Mouse (Mus musculus) lung, postnatal 0 days (tissue): ENCODE results near the gene Treml4. TPM values are rescaled to one million over a fixed set of nuclear protein-coding genes. Genes with fewer than 3 reads are reported as not detected.

ENCODE experiments used
- ATAC-seq: fragments of 200-750 bp; cut with Nextera tagmentation; 2 replicates; pipeline ENCODE4 v1.8.0; 2017; ENCODE audit warnings: moderate library complexity
- DNase-seq: peaks from one replicate; pipeline ENCODE4 v3.0.0-alpha.2; 2016; ENCODE audit warnings: low spot score
- H3K27ac ChIP-seq: fragments of 300-500 bp; sonication (generic); 2 replicates; pipeline ENCODE4 v1.5.1; 2014; ENCODE audit warnings: antibody characterized with exemption, mild to moderate bottlenecking, low read length, mixed read lengths
- H3K27me3 ChIP-seq: fragments of 300-500 bp; sonication (generic); replicated peaks from 2 replicates; pipeline ENCODE4 v1.6.1; 2014; ENCODE audit warnings: low read length, mixed read lengths; ENCODE audit not compliant: insufficient read depth
- H3K36me3 ChIP-seq: fragments of 300-500 bp; sonication (generic); 2 replicates; pipeline ENCODE4 v1.6.1; 2014; ENCODE audit warnings: low read length, mixed read lengths; ENCODE audit not compliant: insufficient read depth
- H3K4me1 ChIP-seq: fragments of 300-500 bp; sonication (generic); 2 replicates; pipeline ENCODE4 v1.6.1; 2014; ENCODE audit warnings: antibody characterized with exemption, low read depth, low read length, mixed read lengths; ENCODE audit not compliant: insufficient read depth
- H3K4me2 ChIP-seq: fragments of 300-500 bp; sonication (generic); replicated peaks from 2 replicates; pipeline ENCODE4 v1.6.1; 2014; ENCODE audit warnings: low read depth, mild to moderate bottlenecking, low read length, moderate library complexity, mixed read lengths
- H3K4me3 ChIP-seq: fragments of 300-500 bp; sonication (generic); 2 replicates; pipeline ENCODE4 v1.5.1; 2014; ENCODE audit warnings: low read depth, low read length
- H3K9ac ChIP-seq: fragments of 300-500 bp; sonication (generic); replicated peaks from 2 replicates; pipeline ENCODE4 v1.6.1; 2014; ENCODE audit warnings: low read depth, mild to moderate bottlenecking
- H3K9me3 ChIP-seq: fragments of 300-500 bp; sonication (generic); 2 replicates; pipeline ENCODE4 v1.6.1; 2016; ENCODE audit warnings: low read length, mixed read lengths
- CTCF ChIP-seq: IDR thresholded peaks from 2 replicates; pipeline ENCODE4 v1.5.1; 2016; ENCODE audit warnings: antibody characterized with exemption, mild to moderate bottlenecking
- EP300 ChIP-seq: IDR thresholded peaks from 2 replicates; pipeline ENCODE4 v1.6.1; 2016; ENCODE audit warnings: antibody characterized with exemption, mild to moderate bottlenecking, control low read depth
- WGBS: fragments of 180-500 bp; shearing (Covaris S2); extraction: QIAGEN DNeasy Blood & Tissue Kit; methylation state at CpG from one replicate; pipeline ENCODE4 v1.1.7; 2014; 5-methylcytosine and 5-hydroxymethylcytosine counted together
- polyA plus RNA-seq: library from polyadenylated mRNA; unstranded; fragments of >200 nt; fragmentation: Nextera tagmentation; extraction: Ambion mirVana; gene quantifications from 2 replicates; pipeline ENCODE4 v1.2.1, GENCODE M21; 2015

Treml4 gene
- polyA plus RNA-seq, 1 experiment from 2014 or later, result 2.8 TPM

DNA sequence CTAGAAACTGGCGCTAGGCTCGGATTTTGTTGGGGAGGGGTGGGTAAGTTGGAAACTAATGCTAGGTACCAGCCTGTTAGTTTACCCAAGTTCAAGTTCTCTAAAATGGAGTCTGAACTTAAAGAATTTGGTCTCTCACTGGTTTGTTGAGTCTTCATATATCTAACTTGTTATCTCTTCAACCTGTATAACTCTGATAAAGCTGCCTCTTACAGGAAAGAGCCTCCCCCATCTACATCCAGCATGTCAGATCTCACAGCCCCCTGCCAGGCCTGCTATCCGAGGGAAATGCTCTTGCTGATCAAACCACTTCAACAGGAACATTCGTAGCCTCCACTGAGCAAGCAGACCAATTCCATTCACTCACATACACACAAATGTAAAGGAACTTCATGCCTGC is 14.9 kb downstream of the Treml4 start:
- no peak overlapping the region for H3K27ac ChIP-seq

DNA sequence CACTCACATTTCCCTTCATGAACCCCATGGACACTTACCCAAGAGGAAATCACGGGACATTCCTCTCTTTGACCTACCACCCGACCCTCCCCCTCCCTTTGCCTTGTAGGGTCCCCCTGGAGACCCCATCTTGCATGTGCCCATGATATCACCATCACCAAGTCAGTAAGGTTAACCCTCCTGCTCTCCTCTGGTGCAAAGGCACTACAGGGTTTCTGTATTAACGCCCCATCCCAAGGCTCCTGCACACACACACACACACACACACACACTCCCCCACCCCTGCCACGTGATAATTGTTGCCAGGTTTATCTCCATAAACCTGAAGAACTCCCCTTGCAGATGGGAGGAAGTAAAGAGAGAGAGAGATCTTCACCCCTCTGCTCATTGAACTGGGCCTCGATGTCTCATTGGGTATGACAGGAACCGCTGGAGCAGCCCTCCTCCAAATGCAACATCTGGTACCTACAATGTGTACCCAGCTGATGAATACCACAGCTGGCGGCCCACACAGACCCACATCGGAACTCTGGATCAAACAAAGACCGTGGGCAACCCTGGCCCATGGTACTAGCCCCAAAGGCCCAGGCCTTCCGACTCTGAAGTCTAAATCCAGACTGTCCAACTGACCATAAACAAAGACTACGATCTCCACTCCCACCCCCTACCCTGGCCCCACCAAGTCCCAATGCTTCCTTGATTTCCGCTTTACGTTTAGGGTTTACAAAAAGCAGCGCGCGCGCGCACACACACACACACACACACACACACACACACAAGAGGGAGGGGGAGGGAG is 17.0 kb downstream of the Treml4 start:
- TF ChIP-seq EP300, result no peak
- TF ChIP-seq CTCF, result no peak
- Histone ChIP-seq H3K4me2 (peak overlapping the region; percentile 43), H3K9ac (no peak overlapping the region), H3K27ac (no peak overlapping the region), H3K9me3 (no peaks in the 10 kb centered on the region), H3K4me3 (peak overlapping the region; percentile 10; the same call in 1 of the 2 replicates), H3K4me1 (no peaks in the 10 kb centered on the region; the same call in 1 of the 2 replicates), H3K27me3 (no peaks in the 10 kb centered on the region), H3K36me3 (no peaks in the 10 kb centered on the region)
- 23% methylated on average over 18 of the region's 18 CpGs for WGBS
- DNase-seq, result no peak
- ATAC-seq, result no peak

More for the DNA sequence above, 14.9 kb downstream of the Treml4 start:
- no peak overlapping the region for H3K4me2 ChIP-seq
- no peak overlapping the region for H3K9ac ChIP-seq
- H3K4me1 ChIP-seq, result no peaks in the 10 kb centered on the region; the same call in 1 of the 2 replicates
- no peak overlapping the region for H3K4me3 ChIP-seq
- WGBS, result 67% methylated on average over 4 of the region's 4 CpGs
- no peak for DNase-seq
- TF ChIP-seq CTCF (no peak), EP300 (no peak)
- no peaks in the 10 kb centered on the region for H3K27me3 ChIP-seq
- H3K9me3 ChIP-seq, result no peaks in the 10 kb centered on the region
- ATAC-seq, result no peak
- H3K36me3 ChIP-seq, result no peaks in the 10 kb centered on the region

DNA sequence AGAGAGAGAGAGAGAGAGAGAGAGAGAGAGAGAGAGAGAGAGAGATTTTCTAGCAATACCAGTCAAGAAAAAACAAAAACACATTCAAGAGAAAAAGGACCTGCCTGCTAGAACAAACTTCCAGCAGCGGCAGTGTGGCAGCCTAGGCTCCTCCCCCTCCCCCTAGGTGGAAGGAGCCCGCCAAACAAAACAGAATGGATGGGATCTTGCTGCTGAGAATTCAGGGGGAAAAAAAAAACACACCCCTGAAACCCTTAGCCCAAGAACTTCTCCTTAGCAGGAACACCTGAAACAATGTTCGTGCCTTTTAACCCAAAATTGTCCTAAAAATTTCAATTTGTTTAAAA is 17.6 kb downstream of the Treml4 start:
- TF ChIP-seq CTCF (no peak), EP300 (no peak)
- H3K9ac ChIP-seq, result no peak overlapping the region
- WGBS, result 5% methylated on average over 3 of the region's 3 CpGs
- no peaks in the 10 kb centered on the region; the same call in 1 of the 2 replicates for H3K4me1 ChIP-seq
- no peaks in the 10 kb centered on the region for H3K27me3 ChIP-seq
- no peaks in the 10 kb centered on the region for H3K36me3 ChIP-seq
- DNase-seq, result peak; percentile 42
- peak overlapping the region; percentile 10; the same call in 1 of the 2 replicates for H3K4me3 ChIP-seq
- no peak overlapping the region for H3K27ac ChIP-seq
- H3K9me3 ChIP-seq, result no peaks in the 10 kb centered on the region
- no peak for ATAC-seq
- peak overlapping the region; percentile 43 for H3K4me2 ChIP-seq

GRCm38 (mm10) chr17:48286765-48287164 is 22.7 kb downstream of the Treml4 start:
- H3K36me3 ChIP-seq, result no peaks in the 10 kb centered on the region
- no peak overlapping the region for H3K4me3 ChIP-seq
- no peaks in the 10 kb centered on the region for H3K27me3 ChIP-seq
- H3K4me1 ChIP-seq, result no peaks in the 10 kb centered on the region
- DNase-seq (peak; percentile 25), ATAC-seq (no peak)
- no peak overlapping the region for H3K27ac ChIP-seq
- 48% methylated on average over 1 of the region's 1 CpGs for WGBS
- H3K4me2 ChIP-seq, result no peak overlapping the region
- no peak overlapping the region for H3K9ac ChIP-seq
- no peaks in the 10 kb centered on the region for H3K9me3 ChIP-seq
- TF ChIP-seq EP300 (no peak), CTCF (peak; percentile 33; the same call in 1 of the 2 replicates)

DNA sequence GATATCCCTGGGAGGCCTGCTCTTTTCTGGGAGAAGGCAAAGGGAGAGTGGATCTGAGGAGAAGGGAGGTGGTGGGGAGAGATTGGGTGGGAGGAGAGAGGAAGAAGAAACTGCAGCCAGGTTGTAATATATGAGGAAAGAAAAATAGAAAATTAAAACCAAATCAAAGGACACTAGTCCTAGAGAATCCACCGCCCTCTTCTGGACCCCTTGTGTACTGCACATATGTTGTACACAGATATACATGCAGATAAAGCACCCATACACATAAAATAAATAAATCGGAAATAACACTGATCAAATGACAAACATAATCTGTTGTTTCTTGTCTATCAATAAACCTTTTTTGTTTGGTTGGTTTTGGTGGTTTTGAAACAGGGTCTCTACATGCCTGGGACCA is 23.2 kb downstream of the Treml4 start:
- Histone ChIP-seq H3K4me1 (no peaks in the 10 kb centered on the region), H3K9ac (no peak overlapping the region), H3K27me3 (no peaks in the 10 kb centered on the region), H3K36me3 (no peaks in the 10 kb centered on the region), H3K27ac (no peak overlapping the region), H3K4me2 (no peak overlapping the region), H3K4me3 (no peak overlapping the region), H3K9me3 (no peaks in the 10 kb centered on the region)
- WGBS, result 53% methylated on average over 2 of the region's 2 CpGs
- ATAC-seq (no peak), DNase-seq (no peak)
- TF ChIP-seq CTCF (0 out of 2 replicates have a peak, but pooled peaks have one; percentile 31), EP300 (no peak)

DNA sequence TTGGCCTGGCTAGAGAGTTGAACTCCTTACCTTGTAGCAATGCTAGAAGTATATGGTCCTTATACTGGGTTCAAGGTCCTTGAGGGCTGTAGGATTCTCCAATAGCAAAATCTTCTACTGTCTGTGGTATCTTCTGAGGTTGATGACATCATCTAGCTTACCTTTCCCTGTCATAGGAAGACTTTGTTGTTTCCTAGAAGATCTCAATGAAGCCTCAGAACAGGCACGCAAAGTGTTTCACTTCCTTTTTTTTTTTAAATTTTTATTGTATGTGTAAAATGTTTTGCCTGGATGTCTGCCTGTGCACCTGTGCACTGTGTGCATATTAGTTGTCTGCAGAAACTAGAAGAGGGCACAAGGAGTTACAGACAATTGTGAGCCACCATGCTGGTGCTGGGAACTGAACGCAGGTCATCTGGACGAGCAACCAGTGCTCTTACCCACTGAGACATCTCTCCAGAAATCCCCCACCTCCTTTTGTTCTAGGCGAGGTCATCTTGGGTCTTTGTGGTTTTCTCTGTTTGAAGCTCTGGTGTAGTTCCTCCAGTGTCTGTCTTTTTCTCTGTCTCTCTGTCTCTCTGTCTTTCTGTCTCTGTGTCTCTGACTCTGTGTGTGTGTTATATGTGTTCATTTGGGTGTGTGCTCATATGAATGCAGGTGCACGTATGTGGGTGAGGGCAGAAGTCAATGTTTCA is 29.6 kb downstream of the Treml4 start:
- DNase-seq, result no peak
- H3K9me3 ChIP-seq, result no peaks in the 10 kb centered on the region
- no peaks in the 10 kb centered on the region for H3K27me3 ChIP-seq
- H3K4me2 ChIP-seq, result no peak overlapping the region
- H3K27ac ChIP-seq, result no peak overlapping the region
- H3K4me3 ChIP-seq, result no peak overlapping the region
- H3K9ac ChIP-seq, result no peak overlapping the region
- ATAC-seq, result no peak
- 71% methylated on average over 5 of the region's 5 CpGs for WGBS
- no peaks in the 10 kb centered on the region for H3K4me1 ChIP-seq
- no peaks in the 10 kb centered on the region for H3K36me3 ChIP-seq
- no peak for TF ChIP-seq CTCF
- TF ChIP-seq EP300, result no peak
